Mouse (Mus musculus): ENCODE results near the gene Macrod2. TPM values are rescaled to one million over a fixed set of nuclear protein-coding genes. Genes with fewer than 3 reads are reported as not detected.

Macrod2 gene
- total and polyA plus RNA-seq, 2 experiments from 2014 or later: 49.7 to 80.7 TPM

DNA sequence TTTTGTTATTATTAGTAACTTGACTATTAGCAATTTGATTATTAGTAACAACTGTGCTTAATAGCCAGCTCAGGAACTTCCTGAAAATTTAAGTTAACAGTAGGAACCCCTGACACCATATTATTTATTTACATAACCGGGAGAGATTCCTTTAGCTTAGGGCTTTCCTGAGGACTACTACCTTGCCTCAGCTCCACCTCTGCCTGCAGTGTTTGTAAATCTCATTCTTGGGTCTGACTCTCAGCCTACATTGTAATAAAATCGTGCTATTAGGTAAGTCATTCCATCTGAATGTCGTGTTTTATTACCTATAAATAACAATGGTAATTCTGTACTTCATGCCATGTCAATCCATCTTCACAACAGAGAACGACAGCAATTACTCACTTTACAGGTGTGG is 297.4 kb downstream of the Macrod2 start:
- Histone ChIP-seq H3K9me3 (ENCODE audit: low read length) (no peaks in the 10 kb centered on the region), H3K9ac (no peak overlapping the region), H3K27me3 (ENCODE audit: insufficient read depth, low read length) (no peaks in the 10 kb centered on the region), H3K4me3 (ENCODE audit: low read depth, low read length) (no peak overlapping the region), H3K4me2 (ENCODE audit: low read depth) (no peak overlapping the region), H3K36me3 (ENCODE audit: insufficient read depth) (no peaks in the 10 kb centered on the region), H3K4me1 (ENCODE audit: insufficient read depth) (no peaks in the 10 kb centered on the region), H3K27ac (ENCODE audit: low read depth, low read length) (no peak overlapping the region)
- ATAC-seq: no peak
- no peak for DNase-seq
- WGBS: 86% methylated on average over 4 of the region's 4 CpGs
- no peak for TF ChIP-seq CTCF (IDR thresholded peaks at IDR 0.05; ENCODE audit: low read depth)

GRCm38 (mm10) chr2:140693845-140694244 is 298.7 kb downstream of the Macrod2 start:
- DNase-seq (no peak), ATAC-seq (no peak)
- Histone ChIP-seq H3K9ac (no peak overlapping the region), H3K4me3 (ENCODE audit: low read depth, low read length) (no peak overlapping the region), H3K27ac (ENCODE audit: low read depth, low read length) (no peak overlapping the region), H3K4me2 (ENCODE audit: low read depth) (no peak overlapping the region), H3K36me3 (ENCODE audit: insufficient read depth) (no peaks in the 10 kb centered on the region), H3K9me3 (ENCODE audit: low read length) (no peaks in the 10 kb centered on the region), H3K4me1 (ENCODE audit: insufficient read depth) (no peaks in the 10 kb centered on the region), H3K27me3 (ENCODE audit: insufficient read depth, low read length) (no peaks in the 10 kb centered on the region)
- 87% methylated on average over 5 of the region's 5 CpGs for WGBS
- TF ChIP-seq CTCF (IDR thresholded peaks at IDR 0.05; ENCODE audit: low read depth): no peak

DNA sequence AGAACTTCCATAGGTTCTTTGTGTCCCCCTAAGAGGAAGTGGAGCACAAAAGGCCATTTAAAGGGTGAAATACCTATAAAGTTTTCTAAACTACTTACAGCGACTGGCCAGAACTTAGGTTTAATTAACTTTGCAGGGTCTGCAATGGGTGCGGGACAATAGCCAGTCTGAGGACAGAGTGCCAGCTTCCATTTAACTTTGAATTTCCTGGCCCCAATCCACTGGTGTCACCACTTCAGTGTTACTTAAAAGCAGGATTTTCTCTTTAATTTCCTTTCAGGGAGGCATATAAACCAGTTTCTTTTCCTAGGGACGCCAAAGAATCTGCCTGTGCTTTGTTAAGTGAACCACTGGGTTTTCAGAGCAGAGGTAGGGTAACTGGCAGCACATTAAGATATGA is 303.5 kb downstream of the Macrod2 start:
- 10% methylated on average over 3 of the region's 3 CpGs for WGBS
- H3K36me3 ChIP-seq (ENCODE audit: insufficient read depth): no peaks in the 10 kb centered on the region
- no peak overlapping the region for H3K9ac ChIP-seq
- H3K4me2 ChIP-seq (ENCODE audit: low read depth): no peak overlapping the region
- no peak for ATAC-seq
- no peaks in the 10 kb centered on the region for H3K4me1 ChIP-seq (ENCODE audit: insufficient read depth)
- H3K9me3 ChIP-seq (ENCODE audit: low read length): no peaks in the 10 kb centered on the region
- no peak for DNase-seq
- H3K27me3 ChIP-seq (ENCODE audit: insufficient read depth, low read length): no peaks in the 10 kb centered on the region
- no peak overlapping the region for H3K4me3 ChIP-seq (ENCODE audit: low read depth, low read length)
- no peak overlapping the region for H3K27ac ChIP-seq (ENCODE audit: low read depth, low read length)
- TF ChIP-seq CTCF (IDR thresholded peaks at IDR 0.05; ENCODE audit: low read depth): no peak

- Histone ChIP-seq H3K36me3 (ENCODE audit: insufficient read depth) (no peaks in the 10 kb centered on the region), H3K9me3 (ENCODE audit: low read length) (no peaks in the 10 kb centered on the region), H3K27me3 (ENCODE audit: insufficient read depth, low read length) (no peaks in the 10 kb centered on the region), H3K9ac (no peak overlapping the region), H3K4me3 (ENCODE audit: low read depth, low read length) (no peak overlapping the region), H3K4me1 (ENCODE audit: insufficient read depth) (no peaks in the 10 kb centered on the region), H3K27ac (ENCODE audit: low read depth, low read length) (no peak overlapping the region), H3K4me2 (ENCODE audit: low read depth) (no peak overlapping the region)
- DNase-seq (no peak), ATAC-seq (no peak)
- no peak for TF ChIP-seq CTCF (IDR thresholded peaks at IDR 0.05; ENCODE audit: low read depth)
- 22% methylated on average over 4 of the region's 4 CpGs for WGBS
These were observed 308.3 kb downstream of the Macrod2 start for GRCm38 (mm10) chr2:140703377-140703776.

DNA sequence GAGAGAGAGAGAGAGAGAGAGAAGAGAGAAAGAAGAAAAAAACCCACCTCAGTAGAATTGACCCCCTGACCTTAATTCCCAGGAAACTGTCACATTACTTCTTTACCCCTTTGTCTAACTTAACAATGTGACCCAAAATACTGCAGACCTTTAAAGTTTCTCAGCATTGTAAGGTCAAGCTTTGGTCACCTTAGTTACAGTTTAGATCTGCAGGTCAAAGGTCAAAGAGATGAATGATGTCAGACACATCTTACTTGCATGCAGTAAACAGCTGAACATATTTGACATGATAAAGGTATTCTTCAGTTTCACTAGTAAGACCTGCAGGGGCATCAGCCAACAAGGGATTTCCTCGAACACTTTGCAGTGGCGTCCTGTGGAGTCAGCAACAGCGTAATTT is 309.0 kb downstream of the Macrod2 start:
- no peak overlapping the region for H3K9ac ChIP-seq
- DNase-seq: no peak
- H3K4me2 ChIP-seq (ENCODE audit: low read depth): no peak overlapping the region
- 27% methylated on average over 3 of the region's 3 CpGs for WGBS
- H3K9me3 ChIP-seq (ENCODE audit: low read length): no peaks in the 10 kb centered on the region
- no peaks in the 10 kb centered on the region for H3K36me3 ChIP-seq (ENCODE audit: insufficient read depth)
- H3K4me3 ChIP-seq (ENCODE audit: low read depth, low read length): no peak overlapping the region
- TF ChIP-seq CTCF (IDR thresholded peaks at IDR 0.05; ENCODE audit: low read depth): no peak
- H3K27ac ChIP-seq (ENCODE audit: low read depth, low read length): no peak overlapping the region
- H3K27me3 ChIP-seq (ENCODE audit: insufficient read depth, low read length): no peaks in the 10 kb centered on the region
- no peak for ATAC-seq
- H3K4me1 ChIP-seq (ENCODE audit: insufficient read depth): no peaks in the 10 kb centered on the region

DNA sequence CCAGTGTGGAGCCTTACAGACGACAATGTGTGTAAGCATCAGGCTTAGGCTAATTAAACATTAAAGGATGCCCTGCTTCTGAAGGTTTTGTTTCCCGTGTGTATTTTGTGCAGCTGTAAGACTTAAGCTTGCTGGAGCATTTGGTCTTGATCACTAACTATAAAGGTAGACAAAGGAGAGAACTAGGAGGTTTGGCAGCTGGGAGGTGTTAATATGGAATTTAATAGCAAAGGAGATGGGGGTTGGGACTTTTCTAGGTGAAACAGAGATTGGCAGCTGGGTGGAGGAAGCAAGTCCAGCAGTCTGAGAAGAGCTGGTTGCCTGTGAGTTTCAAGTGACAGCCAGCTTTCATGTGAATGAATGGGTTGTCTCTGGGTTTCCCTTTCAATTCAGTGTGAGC is 310.2 kb downstream of the Macrod2 start:
- Histone ChIP-seq H3K9ac (no peak overlapping the region), H3K4me3 (ENCODE audit: low read depth, low read length) (no peak overlapping the region), H3K36me3 (ENCODE audit: insufficient read depth) (no peaks in the 10 kb centered on the region), H3K4me1 (ENCODE audit: insufficient read depth) (no peaks in the 10 kb centered on the region), H3K27ac (ENCODE audit: low read depth, low read length) (no peak overlapping the region), H3K4me2 (ENCODE audit: low read depth) (no peak overlapping the region), H3K27me3 (ENCODE audit: insufficient read depth, low read length) (no peaks in the 10 kb centered on the region), H3K9me3 (ENCODE audit: low read length) (no peaks in the 10 kb centered on the region)
- 12% methylated on average over 2 of the region's 2 CpGs for WGBS
- ATAC-seq: no peak
- DNase-seq: no peak
- no peak for TF ChIP-seq CTCF (IDR thresholded peaks at IDR 0.05; ENCODE audit: low read depth)

DNA sequence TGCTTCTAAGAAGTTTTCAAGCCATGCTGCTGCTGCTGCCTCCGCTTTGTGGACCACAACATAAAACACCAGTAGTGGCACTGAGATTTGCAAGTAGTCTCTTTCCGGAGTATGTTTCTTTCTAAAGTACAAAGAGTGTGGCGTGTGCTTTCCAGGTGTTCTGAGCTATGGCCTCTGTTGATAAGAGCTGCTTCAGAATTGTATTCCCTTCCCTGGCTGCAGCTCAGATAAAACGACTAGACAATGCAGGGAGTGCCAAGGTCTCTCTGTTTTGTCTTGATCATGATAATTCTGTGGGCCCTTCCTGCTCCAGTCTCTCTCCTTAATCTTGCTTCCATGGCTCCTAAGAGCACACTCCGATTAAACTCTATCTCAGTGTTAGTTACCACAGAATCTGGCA is 312.4 kb downstream of the Macrod2 start:
- Histone ChIP-seq H3K4me3 (ENCODE audit: low read depth, low read length) (no peak overlapping the region), H3K27ac (ENCODE audit: low read depth, low read length) (no peak overlapping the region), H3K4me2 (ENCODE audit: low read depth) (no peak overlapping the region), H3K9ac (no peak overlapping the region), H3K36me3 (ENCODE audit: insufficient read depth) (no peaks in the 10 kb centered on the region), H3K27me3 (ENCODE audit: insufficient read depth, low read length) (no peaks in the 10 kb centered on the region), H3K9me3 (ENCODE audit: low read length) (no peaks in the 10 kb centered on the region), H3K4me1 (ENCODE audit: insufficient read depth) (no peaks in the 10 kb centered on the region)
- ATAC-seq (no peak), DNase-seq (no peak)
- 77% methylated on average over 5 of the region's 5 CpGs for WGBS
- TF ChIP-seq CTCF (IDR thresholded peaks at IDR 0.05; ENCODE audit: low read depth): no peak

DNA sequence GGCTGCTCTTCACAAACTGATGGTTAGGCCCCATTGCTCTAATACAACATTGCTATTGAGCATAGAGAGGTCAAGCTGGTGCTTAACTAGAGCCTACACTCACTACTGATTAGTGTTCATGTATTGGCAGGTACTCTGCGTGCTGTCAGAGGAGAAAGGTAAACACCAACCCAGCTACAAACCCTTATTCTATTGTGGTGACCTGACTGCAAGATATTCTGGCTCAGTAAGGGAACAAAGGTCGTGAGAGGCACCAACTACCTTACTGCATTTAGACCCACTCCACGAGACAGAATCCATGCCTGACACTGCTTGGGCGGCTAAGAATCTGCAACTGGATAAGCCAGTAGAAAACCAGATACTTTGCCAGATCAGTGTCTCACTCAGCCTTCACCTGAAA is 320.7 kb downstream of the Macrod2 start:
- no peak overlapping the region for H3K9ac ChIP-seq
- H3K36me3 ChIP-seq (ENCODE audit: insufficient read depth): no peaks in the 10 kb centered on the region
- no peaks in the 10 kb centered on the region for H3K9me3 ChIP-seq (ENCODE audit: low read length)
- WGBS: 85% methylated on average over 4 of the region's 4 CpGs
- no peak overlapping the region for H3K4me3 ChIP-seq (ENCODE audit: low read depth, low read length)
- no peak for TF ChIP-seq CTCF (IDR thresholded peaks at IDR 0.05; ENCODE audit: low read depth)
- no peaks in the 10 kb centered on the region for H3K27me3 ChIP-seq (ENCODE audit: insufficient read depth, low read length)
- H3K4me1 ChIP-seq (ENCODE audit: insufficient read depth): no peaks in the 10 kb centered on the region
- ATAC-seq: no peak
- no peak overlapping the region for H3K27ac ChIP-seq (ENCODE audit: low read depth, low read length)
- no peak overlapping the region for H3K4me2 ChIP-seq (ENCODE audit: low read depth)
- DNase-seq: no peak

All from forebrain, postnatal 0 days (tissue).